Mouse (Mus musculus) liver, postnatal 0 days (tissue): Measurements from ENCODE around the gene Mapk7.

Experiments used
- CTCF ChIP-seq: sonication (generic); IDR thresholded peaks from 2 replicates; pipeline ENCODE4 v1.5.1; 2016; ENCODE audit warnings: antibody characterized with exemption, low read depth
- EP300 ChIP-seq: IDR thresholded peaks from 2 replicates; pipeline ENCODE4 v1.6.1; 2016; ENCODE audit warnings: antibody characterized with exemption, low read depth, mild to moderate bottlenecking

DNA sequence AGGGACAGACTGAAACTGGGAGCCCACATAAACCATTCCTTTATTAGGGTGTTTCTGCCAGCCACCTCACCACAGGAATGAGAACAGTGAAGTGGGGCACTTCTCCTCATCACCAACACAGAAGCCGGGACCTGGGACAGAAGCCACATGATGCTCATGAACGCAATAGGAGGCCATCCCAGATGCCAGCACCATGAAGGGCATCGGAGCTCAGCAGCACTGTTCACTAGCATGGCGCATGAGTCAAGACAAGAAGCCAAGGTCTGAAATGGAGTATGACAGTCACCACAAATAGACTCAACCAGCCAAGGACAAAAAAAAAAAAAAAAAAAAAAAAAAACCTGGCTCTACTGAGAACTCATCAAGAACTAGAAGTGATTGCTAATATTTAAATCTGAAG is 53.8 kb downstream of the Mapk7 start:
- TF ChIP-seq CTCF, result no peak
- TF ChIP-seq EP300, result no peak
